In genomic region chr6:118779201-118779600, GRCm38 (mm10) we compare ENCODE assay signal across 32 mouse cellular contexts.
"Had no signal": no experiment of that assay in that cellular context is flagged by ENCODE, and none has a peak within 500 bp of the region (broad histone marks: within the 10 kb centered on the region; RNA-seq: fewer than 3 reads in every experiment).

No protein-coding gene starts in this region.

- DNase-seq: left cerebral cortex, postnatal 4 days; liver; liver, embryonic 13.5 days; liver, postnatal 0 days; lung, adult 18-20 months; lung, adult 2 months; lung, embryonic 14.5 days; lung, postnatal 10 days; lung, postnatal 14 days; lung, postnatal 36 days; lung, postnatal 4 days; midbrain, embryonic 14.5 days had no signal

- H3K9ac ChIP-seq: limb, embryonic 12.5 days; limb, embryonic 13.5 days; limb, embryonic 15.5 days; liver, embryonic 12.5 days; liver, embryonic 13.5 days; liver, embryonic 14.5 days; liver, embryonic 15.5 days; liver, postnatal 0 days; lung, embryonic 14.5 days; lung, embryonic 15.5 days; midbrain, embryonic 12.5 days; midbrain, embryonic 13.5 days; midbrain, embryonic 15.5 days; neural tube, embryonic 12.5 days had no signal

- H3K4me2 ChIP-seq: limb, embryonic 12.5 days; limb, embryonic 13.5 days; limb, embryonic 15.5 days; liver, embryonic 11.5 days; liver, embryonic 12.5 days; liver, embryonic 13.5 days; liver, embryonic 15.5 days; lung, embryonic 14.5 days; lung, embryonic 15.5 days; midbrain, embryonic 11.5 days; midbrain, embryonic 12.5 days; midbrain, embryonic 13.5 days; midbrain, embryonic 15.5 days; neural tube, embryonic 12.5 days had no signal

- H3K36me3 ChIP-seq: liver, embryonic 12.5 days; liver, embryonic 13.5 days; liver, embryonic 15.5 days; midbrain, embryonic 10.5 days; midbrain, embryonic 12.5 days; neural tube, embryonic 12.5 days had no signal

- H3K4me3 ChIP-seq: limb, embryonic 10.5 days; limb, embryonic 12.5 days; limb, embryonic 13.5 days; limb, embryonic 15.5 days; liver, embryonic 12.5 days; liver, embryonic 13.5 days; liver, embryonic 15.5 days; lung, embryonic 15.5 days; megakaryocyte, embryonic 14.5 days; midbrain, embryonic 10.5 days; midbrain, embryonic 12.5 days; midbrain, embryonic 13.5 days; midbrain, embryonic 15.5 days; myocyte; neural tube, embryonic 12.5 days had no signal

- H3K4me1 ChIP-seq: midbrain, embryonic 12.5 days; midbrain, embryonic 13.5 days; midbrain, embryonic 15.5 days; neural tube, embryonic 12.5 days had no signal

- H3K9me3 ChIP-seq: limb, embryonic 10.5 days; limb, embryonic 15.5 days; liver, embryonic 12.5 days; liver, embryonic 13.5 days; liver, embryonic 15.5 days; lung, embryonic 15.5 days; midbrain, embryonic 12.5 days; midbrain, embryonic 13.5 days; midbrain, embryonic 15.5 days; neural tube, embryonic 12.5 days had no signal

- ATAC-seq: liver, embryonic 12.5 days; liver, postnatal 0 days; lung, postnatal 0 days; midbrain, embryonic 13.5 days; midbrain, embryonic 15.5 days; midbrain, embryonic 16.5 days had no signal

- H3K27me3 ChIP-seq: limb, embryonic 12.5 days; limb, embryonic 13.5 days; limb, embryonic 15.5 days; liver, embryonic 12.5 days; liver, embryonic 13.5 days; liver, embryonic 15.5 days; lung, embryonic 15.5 days; midbrain, embryonic 12.5 days; midbrain, embryonic 13.5 days; midbrain, embryonic 15.5 days; neural tube, embryonic 12.5 days had no signal

- H3K27ac ChIP-seq: limb, embryonic 10.5 days; limb, embryonic 12.5 days; limb, embryonic 13.5 days; limb, embryonic 15.5 days; liver, embryonic 12.5 days; liver, embryonic 13.5 days; liver, embryonic 14.5 days; liver, embryonic 15.5 days; lung, embryonic 15.5 days; macrophage; midbrain, embryonic 10.5 days; midbrain, embryonic 12.5 days; midbrain, embryonic 13.5 days; midbrain, embryonic 15.5 days; neural tube, embryonic 12.5 days had no signal
